Mouse (Mus musculus): ENCODE measurements around the gene Tmem107. TPM values are rescaled to one million over a fixed set of nuclear protein-coding genes. Genes with fewer than 3 reads are reported as not detected.

Gene Tmem107
- total and polyA plus RNA-seq, 3 experiments, result 22.6 to 31.3 (median 30.1) TPM

GRCm38 (mm10) chr11:69111865-69112264, 41.3 kb downstream of the Tmem107 start:
- dilution Hi-C loops (cut with MboI; ENCODE audit: extremely low pct_ligation_motif_present, extremely low pct_unique_long_range_greater_than_20kb, low sequenced_read_pairs), result no loop called here
- no peak for DNase-seq (ENCODE audit: extremely low read depth)
- TF ChIP-seq GABPA (IDR thresholded peaks at IDR 0.05; ENCODE audit: insufficient replicate concordance, low read depth, low read length), result no peak
- no peak for TF ChIP-seq MAFK (IDR thresholded peaks at IDR 0.05; ENCODE audit: insufficient replicate concordance, low read length)
- no peak for TF ChIP-seq CHD2 (IDR thresholded peaks at IDR 0.05; ENCODE audit: low read length)
- no peak for TF ChIP-seq CTCF (conservative IDR thresholded peaks at IDR 0.05 in 1 of 2, IDR thresholded peaks at IDR 0.05 in 1 of 2; ENCODE audit: low read depth in 2 of 2, low read length in 2 of 2)
- TF ChIP-seq EP300 (IDR thresholded peaks at IDR 0.05; ENCODE audit: low read length), result no peak
- TF ChIP-seq RAD21 (IDR thresholded peaks at IDR 0.05; ENCODE audit: low read depth, low read length), result no peak
- no peak for TF ChIP-seq MAX (IDR thresholded peaks at IDR 0.05; ENCODE audit: low read length)
- TF ChIP-seq ZNF384 (IDR thresholded peaks at IDR 0.05; ENCODE audit: low read depth, low read length), result no peak
- no peak for TF ChIP-seq CHD1 (IDR thresholded peaks at IDR 0.05; ENCODE audit: low read depth, low read length)
- no peak for TF ChIP-seq USF2 (conservative IDR thresholded peaks at IDR 0.05; ENCODE audit: low read depth, low read length)
- TF ChIP-seq TCF12 (IDR thresholded peaks at IDR 0.05; ENCODE audit: low read depth, low read length), result no peak
- no peak for TF ChIP-seq NELFE (IDR thresholded peaks at IDR 0.05; ENCODE audit: low read depth, low read length)
- no peak for TF ChIP-seq MAZ (IDR thresholded peaks at IDR 0.05; ENCODE audit: low read depth, low read length)
- TF ChIP-seq IRF4 (IDR thresholded peaks at IDR 0.05; ENCODE audit: low read depth, low read length), result no peak
- TF ChIP-seq USF1 (IDR thresholded peaks at IDR 0.05; ENCODE audit: low read depth, low read length), result no peak
- TF ChIP-seq ETS1 (conservative IDR thresholded peaks at IDR 0.05; ENCODE audit: low read depth, low read length), result no peak
- no peak for TF ChIP-seq ZC3H11A (IDR thresholded peaks at IDR 0.05; ENCODE audit: low read depth, low read length)
- no peak for TF ChIP-seq KAT2A (IDR thresholded peaks at IDR 0.05; ENCODE audit: insufficient replicate concordance, low read length)
- no peak for TF ChIP-seq ZMIZ1 (IDR thresholded peaks at IDR 0.05; ENCODE audit: low read depth, low read length)

DNA sequence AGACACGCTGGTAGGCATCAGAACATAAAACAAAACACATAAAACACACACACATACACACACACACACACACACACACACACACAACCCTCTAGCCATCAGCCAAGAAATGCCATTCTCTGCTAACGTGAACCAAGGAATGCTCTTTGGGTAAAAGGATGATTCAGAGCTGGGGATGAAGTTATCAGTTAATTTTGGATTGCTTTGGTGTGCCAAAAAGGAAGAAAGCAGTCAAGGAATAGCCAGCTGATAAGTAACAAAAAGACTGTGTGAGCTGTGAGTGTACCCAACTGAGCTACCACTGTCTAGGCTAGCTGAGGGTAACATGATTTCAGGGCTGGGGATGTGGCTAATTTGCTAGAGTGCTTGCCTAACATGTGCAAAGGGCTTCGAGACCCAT, 43.4 kb downstream of the Tmem107 start:
- no peak overlapping the region for H3K27ac ChIP-seq (ENCODE audit: insufficient read depth, low read depth)
- no peak for DNase-seq (ENCODE audit: extremely low read depth)
- H3K36me3 ChIP-seq (replicated peaks in 1 of 2; ENCODE audit: control insufficient read depth in 1 of 2, insufficient read depth in 1 of 2, low read length in 1 of 2), result peaks cover 7 to 10% of the 10 kb centered on the region in 2 experiments
- no peak overlapping the region for H3K4me2 ChIP-seq (ENCODE audit: insufficient read depth, low read depth, poor library complexity, severe bottlenecking)
- peaks cover 2 to 32% of the 10 kb centered on the region in 2 experiments; a peak in 2 of 4 replicates for H3K4me1 ChIP-seq (ENCODE audit: control insufficient read depth in 1 of 2, insufficient read depth in 2 of 2)
- no peaks in the 10 kb centered on the region for H3K79me2 ChIP-seq (replicated peaks; ENCODE audit: control insufficient read depth, extremely low read depth, insufficient read depth, poor library complexity, severe bottlenecking)
- H3K9ac ChIP-seq (ENCODE audit: insufficient read depth, low read depth), result no peak overlapping the region
- H3K4me3 ChIP-seq (replicated peaks in 1 of 3; ENCODE audit: low read depth in 2 of 3, low read length in 2 of 3, poor library complexity in 1 of 3), result no peak overlapping the region
- TF ChIP-seq IRF4 (IDR thresholded peaks at IDR 0.05; ENCODE audit: low read depth, low read length), result no peak
- no peak for TF ChIP-seq RCOR1 (conservative IDR thresholded peaks at IDR 0.05; ENCODE audit: low read depth, low read length)
- no peak for TF ChIP-seq JUN (IDR thresholded peaks at IDR 0.05; ENCODE audit: insufficient read depth, low read depth, low read length)
- TF ChIP-seq USF1 (IDR thresholded peaks at IDR 0.05; ENCODE audit: low read depth, low read length), result no peak
- TF ChIP-seq SIN3A (IDR thresholded peaks at IDR 0.05; ENCODE audit: low read length), result no peak
- no peak for TF ChIP-seq UBTF (IDR thresholded peaks at IDR 0.05; ENCODE audit: low read depth, low read length)
- no peak for TF ChIP-seq GABPA (IDR thresholded peaks at IDR 0.05; ENCODE audit: insufficient replicate concordance, low read depth, low read length)
- no peak for TF ChIP-seq EP300 (IDR thresholded peaks at IDR 0.05; ENCODE audit: low read length)
- no peak for TF ChIP-seq SMC3 (IDR thresholded peaks at IDR 0.05; ENCODE audit: low read depth, low read length)
- TF ChIP-seq NELFE (IDR thresholded peaks at IDR 0.05; ENCODE audit: low read depth, low read length), result no peak
- no peak for TF ChIP-seq ZKSCAN1 (IDR thresholded peaks at IDR 0.05; ENCODE audit: borderline replicate concordance, low read depth, low read length)
- TF ChIP-seq POLR2A (IDR thresholded peaks at IDR 0.05; ENCODE audit: low read depth, low read length), result no peak
- no peak for TF ChIP-seq MYC (IDR thresholded peaks at IDR 0.05; ENCODE audit: low read depth, low read length)
- no peak for TF ChIP-seq ETS1 (conservative IDR thresholded peaks at IDR 0.05; ENCODE audit: low read depth, low read length)
- TF ChIP-seq MEF2A (IDR thresholded peaks at IDR 0.05; ENCODE audit: borderline replicate concordance, low read depth, low read length), result no peak
- TF ChIP-seq E2F4 (IDR thresholded peaks at IDR 0.05; ENCODE audit: insufficient replicate concordance, low read depth, low read length), result no peak
- TF ChIP-seq HCFC1 (IDR thresholded peaks at IDR 0.05; ENCODE audit: low read depth, low read length), result no peak
- TF ChIP-seq POLR2AphosphoS2 (IDR thresholded peaks at IDR 0.05; ENCODE audit: low read depth, low read length), result no peak
- no peak for TF ChIP-seq RAD21 (IDR thresholded peaks at IDR 0.05; ENCODE audit: low read depth, low read length)
- no peak for TF ChIP-seq MAX (IDR thresholded peaks at IDR 0.05; ENCODE audit: low read length)
- H3K9me3 ChIP-seq (replicated peaks; ENCODE audit: low read length), result no peaks in the 10 kb centered on the region
- dilution Hi-C loops (cut with MboI; ENCODE audit: extremely low pct_ligation_motif_present, extremely low pct_unique_long_range_greater_than_20kb, low sequenced_read_pairs) (no loop called here), in situ Hi-C loops (cut with MboI; ENCODE audit: low pct_ligation_motif_present, low pct_unique_long_range_greater_than_20kb, low sequenced_read_pairs) (no loop called here)
- H3K27me3 ChIP-seq (replicated peaks), result peaks cover 73% of the 10 kb centered on the region

More at GRCm38 (mm10) chr11:69111865-69112264, 41.3 kb downstream of the Tmem107 start:
- Histone ChIP-seq H3K27me3 (replicated peaks) (peaks cover 58% of the 10 kb centered on the region), H3K4me2 (ENCODE audit: insufficient read depth, low read depth, poor library complexity, severe bottlenecking) (no peak overlapping the region), H3K36me3 (replicated peaks in 1 of 2; ENCODE audit: control insufficient read depth in 1 of 2, insufficient read depth in 1 of 2, low read length in 1 of 2) (peaks cover 27 to 32% of the 10 kb centered on the region in 2 experiments), H3K4me1 (ENCODE audit: control insufficient read depth in 1 of 2, insufficient read depth in 2 of 2) (peaks cover 0 to 24% of the 10 kb centered on the region in 2 experiments; a peak in 2 of 4 replicates), H3K9ac (ENCODE audit: insufficient read depth, low read depth) (no peak overlapping the region), H3K79me2 (replicated peaks; ENCODE audit: control insufficient read depth, extremely low read depth, insufficient read depth, poor library complexity, severe bottlenecking) (no peaks in the 10 kb centered on the region), H3K27ac (ENCODE audit: insufficient read depth, low read depth) (no peak overlapping the region), H3K4me3 (replicated peaks in 1 of 3; ENCODE audit: low read depth in 2 of 3, low read length in 2 of 3, poor library complexity in 1 of 3) (no peak overlapping the region), H3K9me3 (replicated peaks; ENCODE audit: low read length) (no peaks in the 10 kb centered on the region)
- in situ Hi-C loops (cut with MboI; ENCODE audit: low pct_ligation_motif_present, low pct_unique_long_range_greater_than_20kb, low sequenced_read_pairs), result no loop called here
